Mouse (Mus musculus): ENCODE measurements around the gene Ostf1. TPM values are rescaled to one million over a fixed set of nuclear protein-coding genes. Genes with fewer than 3 reads are reported as not detected.
"Not testable (repeated sequence)": the region's sequence is repeated elsewhere in the genome, so short reads cannot be mapped to it uniquely, and the experiment has no call there.

Gene Ostf1
- total RNA-seq, 2 experiments from 2014 or later: 14.0 to 16.2 TPM

- no peak for DNase-seq (ENCODE audit: low spot score in 2 of 2)
Measured at GRCm38 (mm10) chr19:18600611-18601010, 31.0 kb downstream of the Ostf1 start.

DNA sequence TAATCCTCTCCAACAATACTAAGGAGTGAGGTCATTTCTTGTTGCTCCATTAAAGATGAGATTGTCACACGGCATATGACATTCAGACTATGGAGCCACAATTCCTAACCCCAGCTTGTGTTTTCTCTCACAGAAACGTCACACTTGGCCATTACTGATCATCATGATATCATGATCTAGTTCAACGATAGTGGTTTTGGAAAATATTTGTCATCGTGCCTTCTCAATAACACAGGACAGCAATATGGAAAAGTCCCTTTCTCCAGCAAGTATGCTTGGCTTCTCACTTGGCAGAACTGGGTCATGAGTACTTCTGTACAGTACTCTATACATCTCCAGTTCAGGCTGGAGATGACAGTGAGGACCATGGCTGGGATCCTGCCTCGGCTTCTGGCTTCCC is 32.0 kb downstream of the Ostf1 start:
- DNase-seq (ENCODE audit: low spot score in 2 of 2): no peak

- no peak for DNase-seq (ENCODE audit: low spot score in 2 of 2)
Measured at GRCm38 (mm10) chr19:18599051-18599450, 32.6 kb downstream of the Ostf1 start.

DNA sequence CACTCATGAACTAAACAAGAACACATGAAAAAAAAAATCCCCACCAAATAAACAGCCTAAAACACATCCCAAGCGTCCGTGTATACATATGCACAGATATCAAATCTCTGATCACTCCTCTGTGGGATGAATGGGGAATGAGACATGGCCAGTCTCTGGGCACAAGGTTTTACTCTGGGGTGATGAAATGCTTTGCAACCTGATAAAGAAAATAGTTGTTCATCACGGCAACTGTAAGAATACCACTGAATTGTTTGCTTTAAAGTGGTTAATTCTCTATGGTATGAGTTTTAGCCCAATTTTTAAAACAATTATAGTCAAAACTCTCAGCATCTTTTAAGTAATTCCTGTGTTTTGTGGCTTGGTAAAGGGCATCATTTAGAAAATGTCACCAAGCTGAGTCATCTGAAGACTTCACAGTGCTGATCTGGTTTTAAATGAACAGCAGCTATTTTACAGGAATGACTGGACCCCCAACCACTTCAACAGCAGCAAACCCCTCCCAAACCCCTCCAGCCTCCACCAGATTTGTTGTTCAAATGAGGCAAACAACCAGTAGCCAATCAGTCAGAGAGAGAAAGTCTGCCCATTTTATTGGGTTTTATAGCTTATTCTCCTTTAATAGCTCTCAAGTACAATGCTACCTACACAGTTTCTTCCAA is 33.2 kb downstream of the Ostf1 start:
- DNase-seq (ENCODE audit: low spot score in 2 of 2): no peak

- no peak for DNase-seq (ENCODE audit: low spot score in 2 of 2)
Measured at GRCm38 (mm10) chr19:18597772-18598171, 33.9 kb downstream of the Ostf1 start.

DNA sequence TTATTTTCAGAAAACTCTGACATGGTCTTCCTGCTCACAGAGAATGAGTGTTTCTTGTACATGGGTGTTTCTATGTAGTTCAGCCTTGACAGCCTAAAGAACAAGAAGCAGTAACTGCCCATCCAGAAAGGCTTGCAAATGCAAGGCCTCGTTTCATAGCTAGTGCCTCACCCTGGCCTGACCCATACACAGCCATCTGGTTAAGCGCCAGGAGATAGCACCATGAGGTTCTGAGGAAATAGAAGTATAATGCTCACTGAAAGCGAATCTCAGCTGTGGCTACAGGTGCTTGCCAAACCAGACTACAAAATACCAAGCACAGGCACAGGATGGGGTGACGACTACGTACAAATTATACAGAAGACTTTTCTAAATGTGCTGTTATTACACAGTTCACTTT is 34.7 kb downstream of the Ostf1 start:
- DNase-seq (ENCODE audit: low spot score in 2 of 2): no peak

DNA sequence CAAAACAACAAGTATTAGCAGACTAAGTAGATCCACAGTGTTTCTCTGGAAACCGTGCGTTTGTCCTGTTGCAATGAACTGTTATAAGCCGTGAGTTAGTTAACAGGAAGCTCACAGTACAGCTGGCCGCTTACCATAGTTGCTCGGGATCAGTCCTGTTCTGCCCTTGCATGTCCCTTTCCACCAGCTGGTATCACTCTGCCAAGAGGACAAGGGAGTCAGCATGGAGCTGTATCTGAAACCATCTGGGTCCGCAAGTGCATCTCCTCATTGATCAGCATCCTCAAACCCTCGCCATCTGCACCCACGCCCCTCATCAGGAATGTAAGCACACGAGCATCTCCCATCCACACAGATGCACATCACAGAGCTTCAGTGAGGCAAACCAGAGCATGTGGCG is 37.9 kb downstream of the Ostf1 start:
- no peak for DNase-seq (ENCODE audit: low spot score in 2 of 2)

GRCm38 (mm10) chr19:18592919-18593318 is 38.7 kb downstream of the Ostf1 start:
- no peak for DNase-seq (ENCODE audit: low spot score in 2 of 2)

GRCm38 (mm10) chr19:18590942-18591354 is 40.7 kb downstream of the Ostf1 start:
- no peak for DNase-seq (ENCODE audit: low spot score in 2 of 2)

DNA sequence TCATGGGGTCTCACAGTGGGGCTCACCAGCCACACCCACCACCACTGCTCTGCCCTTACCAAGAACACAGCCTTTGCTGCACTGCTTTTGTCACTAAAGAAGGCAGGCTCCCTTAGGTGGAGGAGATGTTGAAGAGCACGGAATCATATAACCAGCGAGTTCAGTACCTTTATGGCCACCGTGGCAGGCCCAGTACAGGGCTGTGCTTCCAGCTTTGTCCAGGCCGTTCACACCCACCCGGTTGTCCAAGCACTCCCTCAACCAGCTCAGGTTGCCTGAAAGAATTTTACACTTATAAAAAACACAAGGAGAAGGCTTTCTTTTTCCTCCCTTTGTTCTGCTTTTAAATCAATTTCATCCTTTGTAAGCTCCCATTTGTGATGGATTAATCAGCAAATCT is 41.4 kb downstream of the Ostf1 start:
- DNase-seq (ENCODE audit: low spot score in 2 of 2): no peak

DNA sequence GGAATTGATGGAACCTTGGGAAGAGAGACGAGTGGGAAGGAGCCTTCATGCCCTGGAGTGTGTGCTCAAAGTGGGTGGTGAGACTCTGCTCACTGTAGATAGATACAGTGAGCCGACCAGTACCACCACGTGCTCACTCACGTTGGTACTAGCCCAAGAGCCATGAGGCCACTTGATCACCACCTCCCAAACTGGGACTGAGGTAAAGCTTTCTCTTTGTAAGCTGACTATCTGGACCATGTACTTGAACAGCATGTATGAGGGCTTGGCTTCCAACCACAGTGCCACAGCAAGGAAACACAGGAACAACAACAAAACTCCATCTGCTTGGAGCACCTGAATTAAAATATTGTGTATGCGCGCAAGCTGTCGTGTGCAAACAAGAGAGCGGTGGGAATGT is 42.3 kb downstream of the Ostf1 start:
- DNase-seq (ENCODE audit: low spot score in 2 of 2): no peak

- DNase-seq (ENCODE audit: low spot score in 2 of 2): not testable (repeated sequence)
Measured at GRCm38 (mm10) chr19:18588801-18589200, 42.8 kb downstream of the Ostf1 start.

DNA sequence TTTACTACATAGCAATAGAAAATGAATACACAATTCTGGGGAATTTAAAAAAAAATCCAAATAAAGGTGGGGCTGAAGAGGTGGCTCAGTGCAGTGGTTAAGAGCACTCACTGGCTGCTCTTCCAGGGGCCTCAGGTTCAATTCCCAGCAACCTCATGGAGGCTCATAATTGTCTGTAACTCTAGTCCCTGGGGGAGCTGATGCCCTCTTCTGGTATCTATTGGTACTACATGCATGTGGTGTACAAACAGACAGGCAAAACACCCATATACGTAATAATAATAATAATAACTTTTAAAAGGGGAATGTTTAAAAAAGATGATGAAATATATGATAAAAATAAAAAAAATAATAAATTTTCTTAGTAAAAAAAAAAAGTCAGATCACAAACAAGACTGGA is 43.4 kb downstream of the Ostf1 start:
- DNase-seq (ENCODE audit: low spot score in 2 of 2): no peak

GRCm38 (mm10) chr19:18587118-18587517 is 44.5 kb downstream of the Ostf1 start:
- no peak for DNase-seq (ENCODE audit: low spot score in 2 of 2)

DNA sequence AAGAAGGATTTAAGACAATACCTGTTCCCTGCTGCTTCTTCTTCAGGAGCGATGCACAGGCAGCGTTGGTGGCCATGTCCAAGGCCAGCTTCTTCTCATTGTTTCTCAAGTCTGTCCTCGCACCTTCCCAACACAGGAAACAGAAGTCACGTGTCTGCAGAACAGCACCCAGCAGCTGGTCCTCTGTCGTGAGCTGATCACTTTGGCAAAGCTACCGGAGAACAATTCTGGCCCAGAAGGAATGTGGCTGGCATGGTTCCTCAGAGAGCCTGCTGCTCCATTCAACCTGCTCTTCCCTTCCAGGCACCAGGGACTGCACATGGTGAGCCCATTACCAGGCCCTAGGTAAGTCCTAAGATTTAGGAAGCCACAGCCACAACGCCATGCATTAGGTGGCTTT is 47.0 kb downstream of the Ostf1 start:
- no peak for DNase-seq (ENCODE audit: low spot score in 2 of 2)

- DNase-seq (ENCODE audit: low spot score in 2 of 2): no peak
Measured at GRCm38 (mm10) chr19:18583706-18584105, 47.9 kb downstream of the Ostf1 start.

DNA sequence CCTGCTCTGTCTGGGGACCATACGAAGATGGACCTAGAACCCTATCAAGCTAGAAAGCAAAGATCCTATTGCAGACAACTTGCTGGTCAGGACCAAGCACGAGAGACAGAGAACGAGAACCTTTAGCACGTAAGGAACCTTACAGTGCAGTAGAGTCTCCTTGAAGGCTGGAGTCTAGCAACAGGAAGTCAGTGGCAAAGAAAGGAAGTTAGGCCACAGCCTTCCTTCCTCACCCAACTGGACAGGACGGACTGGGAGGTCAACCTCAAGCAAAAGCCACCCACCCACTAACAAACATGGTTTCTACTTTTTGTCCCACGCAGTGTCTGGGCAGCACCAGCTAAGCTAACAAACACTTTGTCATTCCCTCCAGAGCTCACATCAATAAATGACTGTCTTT is 48.7 kb downstream of the Ostf1 start:
- DNase-seq (ENCODE audit: low spot score in 2 of 2): no peak

DNA sequence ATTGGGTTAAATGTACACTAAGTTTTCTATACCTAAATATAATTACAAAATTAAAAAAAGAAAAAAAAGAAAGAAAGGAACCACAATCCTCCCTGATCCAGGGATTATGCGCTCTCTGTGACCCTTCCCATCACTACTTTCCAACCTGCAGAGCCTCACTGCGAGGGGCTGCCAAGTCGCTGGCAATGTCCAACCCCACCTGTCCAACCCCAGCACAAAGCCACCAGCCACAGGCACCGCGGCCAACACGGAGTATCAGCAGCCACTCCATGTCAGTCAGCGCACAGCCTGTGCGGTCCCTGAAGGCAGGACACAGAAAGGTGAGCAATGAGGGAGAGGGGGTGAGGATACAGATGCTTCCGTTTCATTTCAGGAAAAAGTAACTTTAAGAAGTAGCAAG is 49.4 kb downstream of the Ostf1 start:
- DNase-seq (ENCODE audit: low spot score in 2 of 2): no peak

DNA sequence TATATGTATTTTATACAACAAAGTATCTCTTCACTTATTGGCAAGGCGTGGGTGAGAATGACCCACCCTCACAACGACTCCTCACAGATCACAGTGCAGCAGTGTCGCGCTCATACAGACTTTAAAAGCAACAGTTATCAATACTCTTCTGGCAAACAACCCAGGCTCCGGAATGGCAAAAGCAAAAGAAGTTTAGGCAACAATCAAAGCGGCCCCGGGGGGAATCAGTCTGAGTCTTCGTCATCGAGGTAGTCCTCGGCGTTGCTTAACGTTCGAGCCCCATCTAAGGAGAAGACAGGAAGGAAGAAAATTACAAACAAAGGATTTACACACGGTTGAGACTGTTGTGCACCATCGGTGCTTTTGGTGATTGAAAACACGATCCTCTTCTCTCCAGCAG is 50.6 kb downstream of the Ostf1 start:
- DNase-seq (ENCODE audit: low spot score in 2 of 2): no peak

DNA sequence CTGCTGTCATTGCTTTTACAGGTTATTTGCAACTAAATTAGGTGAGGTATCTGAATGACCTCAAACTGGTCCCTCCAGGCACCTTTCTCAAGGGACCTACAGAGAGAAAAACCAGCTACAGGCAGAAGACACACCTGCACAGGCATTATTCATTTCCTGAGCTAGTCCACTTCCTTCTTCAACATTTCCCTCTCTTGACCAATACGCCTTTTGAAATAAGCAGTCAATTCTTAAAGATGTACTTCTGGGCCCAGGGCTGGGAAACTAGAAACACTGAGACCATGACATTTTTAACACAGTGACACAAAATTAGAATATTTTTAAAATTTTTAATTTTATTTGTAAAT is 52.6 kb downstream of the Ostf1 start:
- DNase-seq (ENCODE audit: low spot score in 2 of 2): no peak

GRCm38 (mm10) chr19:18578216-18579011 is 53.2 kb downstream of the Ostf1 start:
- DNase-seq (ENCODE audit: low spot score in 2 of 2): no peak

- DNase-seq (ENCODE audit: low spot score in 2 of 2): no peak
Measured at GRCm38 (mm10) chr19:18577348-18577747, 54.3 kb downstream of the Ostf1 start.

GRCm38 (mm10) chr19:18575891-18576290 is 55.7 kb downstream of the Ostf1 start:
- DNase-seq (ENCODE audit: low spot score in 2 of 2): no peak
